Mouse (Mus musculus): ENCODE results near the gene Ifit1bl1. TPM values are rescaled to one million over a fixed set of nuclear protein-coding genes. Genes with fewer than 3 reads are reported as not detected.

Gene Ifit1bl1
- 2.8 TPM for polyA plus RNA-seq (2014; fragmentation: Illumina TruSeq; extraction: RNeasy Lipid Tissue Mini Kit (QIAGEN cat#74804))

DNA sequence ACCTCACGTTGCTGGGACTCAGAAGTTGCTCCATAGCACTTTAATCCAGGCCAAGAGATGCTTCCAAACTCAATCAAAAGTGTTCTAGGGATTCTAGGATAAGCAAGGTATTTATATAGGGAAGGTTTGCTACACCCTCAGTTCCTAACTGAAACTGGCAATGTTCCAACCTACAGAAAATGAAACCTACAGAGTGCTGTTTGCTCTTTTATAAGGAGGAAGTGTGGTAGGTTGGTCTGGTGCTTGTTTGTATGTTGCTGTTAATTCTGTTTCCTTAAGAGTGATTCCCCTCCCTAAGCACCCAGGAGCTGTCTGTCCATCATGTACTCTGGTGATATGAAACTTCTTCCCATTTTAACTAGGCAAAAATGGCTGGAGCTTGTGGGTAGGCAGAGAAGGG, at the start of gene Ifit1bl1:
Ifit1bl1 (minus strand) TSS at position 69 of the 400 bp plus-strand sequence.

DNA sequence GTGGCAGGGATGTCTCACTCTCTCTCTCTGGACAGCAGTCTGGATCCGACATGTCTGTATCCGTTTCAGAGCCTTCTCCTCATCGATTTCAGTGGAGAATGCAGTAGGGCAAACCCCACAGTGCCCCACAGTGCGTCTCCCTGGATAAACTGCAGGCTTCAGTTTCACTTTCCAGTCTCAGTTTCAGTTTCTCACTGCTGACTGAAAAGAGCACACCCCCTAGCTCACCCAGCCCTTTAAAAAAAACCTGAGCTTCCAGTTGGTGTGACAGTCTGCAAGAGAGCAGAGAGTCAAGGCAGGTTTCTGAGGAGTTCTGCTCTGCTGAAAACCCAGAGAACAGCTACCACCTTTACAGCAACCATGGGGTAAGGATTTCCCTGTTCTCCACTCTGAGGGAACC, 38.9 kb upstream of the Ifit1bl1 start, which contains the start of the genes Ifit1bl2 and Ifit1:
Ifit1bl2 (minus strand) TSS at position 121 of the 400 bp plus-strand sequence.
Ifit1 (plus strand) TSS at position 249 of the 400 bp plus-strand sequence.

DNA sequence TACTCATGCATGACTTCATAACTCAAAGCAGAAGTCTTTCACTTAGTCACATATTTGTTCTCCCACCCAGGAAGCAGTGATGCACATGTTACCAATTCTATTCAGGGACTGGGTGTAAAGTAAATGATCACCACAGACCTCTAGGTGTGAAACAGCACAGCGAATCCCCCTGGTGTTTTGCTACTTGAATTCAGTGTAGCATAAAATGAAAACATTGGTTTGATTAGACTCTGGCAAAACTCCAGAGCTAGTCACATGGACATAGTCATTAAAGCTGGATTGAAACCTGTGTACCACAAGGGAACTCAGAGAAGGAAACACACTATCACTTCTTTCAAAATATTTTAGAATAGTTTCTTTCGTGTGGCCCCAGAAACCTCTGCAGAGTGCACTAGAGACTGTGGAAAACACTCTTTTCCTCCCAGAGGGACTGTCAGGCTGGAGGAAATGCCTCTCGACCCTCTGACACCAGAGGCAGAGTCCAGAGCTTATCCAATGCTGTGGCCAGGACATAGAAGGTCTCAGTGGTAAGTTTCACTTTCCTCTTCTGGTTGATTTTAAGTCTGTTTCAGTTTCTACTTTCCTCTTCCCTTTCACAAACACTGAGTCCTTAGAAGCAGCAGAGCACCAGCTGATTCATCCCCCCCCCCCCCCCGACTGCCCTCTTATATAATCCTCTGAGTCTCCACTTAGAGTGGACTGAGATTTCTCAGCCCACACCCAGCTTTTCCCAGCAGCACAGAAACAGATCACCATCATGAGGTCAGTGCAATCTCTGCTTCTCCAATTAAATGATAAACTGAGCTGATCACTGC, 5.7 kb upstream of the Ifit1bl1 start, which contains the start of gene Ifit3b:
Ifit3b (plus strand) TSS at position 734 of the 815 bp plus-strand sequence.

DNA sequence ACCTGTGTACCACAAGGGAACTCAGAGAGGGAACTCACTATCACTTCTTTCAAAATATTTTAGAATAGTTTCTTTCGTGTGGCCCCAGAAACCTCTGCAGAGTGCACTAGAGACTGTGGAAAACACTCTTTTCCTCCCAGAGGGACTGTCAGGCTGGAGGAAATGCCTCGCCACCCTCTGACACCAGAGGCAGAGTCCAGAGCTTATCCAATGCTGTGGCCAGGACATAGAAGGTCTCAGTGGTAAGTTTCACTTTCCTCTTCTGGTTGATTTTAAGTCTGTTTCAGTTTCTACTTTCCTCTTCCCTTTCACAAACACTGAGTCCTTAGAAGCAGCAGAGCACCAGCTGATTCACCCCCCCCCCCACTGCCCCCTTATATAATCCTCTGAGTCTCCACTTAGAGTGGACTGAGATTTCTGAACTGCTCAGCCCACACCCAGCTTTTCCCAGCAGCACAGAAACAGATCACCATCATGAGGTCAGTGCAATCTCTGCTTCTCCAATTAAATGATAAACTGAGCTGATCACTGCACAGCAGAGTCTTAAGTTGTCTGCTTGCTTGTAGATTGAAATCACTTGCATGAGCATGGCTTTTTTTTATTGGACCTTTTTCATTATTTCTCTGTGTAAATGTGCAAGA, 18.5 kb downstream of the Ifit1bl1 start, which contains the start of gene Ifit3:
Ifit3 (plus strand) TSS at position 406 of the 641 bp plus-strand sequence.

DNA sequence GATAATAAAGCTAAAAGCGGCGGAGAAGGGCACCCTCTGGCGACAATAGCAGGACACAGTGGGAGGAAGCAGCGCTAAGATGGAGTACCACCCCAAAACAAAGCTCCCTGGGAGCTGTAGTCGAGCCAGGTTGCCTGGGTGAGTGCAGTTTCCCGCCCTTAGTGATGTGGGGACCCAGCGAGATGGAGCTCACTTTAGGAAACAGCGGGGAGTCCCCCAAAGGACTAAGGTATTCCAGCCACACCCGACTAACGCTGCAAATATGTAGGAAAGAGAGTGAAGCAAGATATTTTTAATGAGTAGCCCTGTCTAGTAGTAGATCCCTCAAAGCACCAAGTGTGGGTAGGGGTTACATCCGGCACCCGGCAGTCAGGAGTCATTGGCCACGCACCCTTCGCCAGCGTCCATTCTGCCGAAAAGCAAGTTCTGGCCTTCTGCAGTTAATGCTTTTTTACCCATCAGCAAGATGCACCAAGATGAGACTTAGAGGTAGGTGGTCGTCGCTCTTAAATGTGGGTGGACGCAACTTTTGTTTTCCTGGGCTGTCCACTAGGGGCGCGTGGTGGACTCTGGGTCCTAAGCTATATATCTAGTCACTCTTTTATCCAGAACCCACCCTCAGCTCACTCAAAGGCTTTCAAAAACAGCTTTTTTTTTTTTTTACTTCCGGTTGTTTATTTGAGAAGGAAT, 51.1 kb downstream of the Ifit1bl1 start, which contains the start of gene Ifit2:
Ifit2 (plus strand) TSS at position 161 of the 690 bp plus-strand sequence.

Other genes starting within 250 kb of the Ifit1bl1 start
- gene Ch25h, start 126.8 kb downstream of the Ifit1bl1 start, polyA plus RNA-seq (2014; fragmentation: Illumina TruSeq; extraction: RNeasy Lipid Tissue Mini Kit (QIAGEN cat#74804)), result 1.1 TPM
- 101 TPM for gene Lipa, start 74.5 kb downstream of the Ifit1bl1 start, polyA plus RNA-seq (2014; fragmentation: Illumina TruSeq; extraction: RNeasy Lipid Tissue Mini Kit (QIAGEN cat#74804))
- 17.5 TPM for gene Ifit2, start 51.3 kb downstream of the Ifit1bl1 start, polyA plus RNA-seq (2014; fragmentation: Illumina TruSeq; extraction: RNeasy Lipid Tissue Mini Kit (QIAGEN cat#74804))
- gene Ifit3, start 18.4 kb downstream of the Ifit1bl1 start, polyA plus RNA-seq (2014; fragmentation: Illumina TruSeq; extraction: RNeasy Lipid Tissue Mini Kit (QIAGEN cat#74804)), result 8.6 TPM
- gene Ifit3b, start 6.0 kb upstream of the Ifit1bl1 start, polyA plus RNA-seq (2014; fragmentation: Illumina TruSeq; extraction: RNeasy Lipid Tissue Mini Kit (QIAGEN cat#74804)), result 3.3 TPM
- 12.5 TPM for gene Ifit1bl2, start 38.8 kb upstream of the Ifit1bl1 start, polyA plus RNA-seq (2014; fragmentation: Illumina TruSeq; extraction: RNeasy Lipid Tissue Mini Kit (QIAGEN cat#74804))
- 12.6 TPM for gene Ifit1, start 38.9 kb upstream of the Ifit1bl1 start, polyA plus RNA-seq (2014; fragmentation: Illumina TruSeq; extraction: RNeasy Lipid Tissue Mini Kit (QIAGEN cat#74804))
- 1.4 TPM for gene Slc16a12, start 145.3 kb upstream of the Ifit1bl1 start, polyA plus RNA-seq (2014; fragmentation: Illumina TruSeq; extraction: RNeasy Lipid Tissue Mini Kit (QIAGEN cat#74804))